Mouse (Mus musculus): Measurements from ENCODE around the gene Klhl35.
A peak's percentile ranks its signal among the peaks of the same experiment; 100 is the strongest.

Gene Klhl35

GRCm38 (mm10) chr7:99473638-99474407 is 8.0 kb downstream of the Klhl35 start:
- Histone ChIP-seq H3K4me1 (replicated peaks; ENCODE audit: low read depth, low read length) (peaks cover 77% of the 10 kb centered on the region), H3K36me3 (ENCODE audit: insufficient read depth, low read length) (peaks cover 70% of the 10 kb centered on the region), H3K27me3 (ENCODE audit: insufficient read depth, low read length) (peaks cover 27% of the 10 kb centered on the region), H3K4me3 (replicated peaks; ENCODE audit: low read length) (no peak overlapping the region), H3K9me3 (ENCODE audit: low read length) (no peaks in the 10 kb centered on the region)
- no peak for TF ChIP-seq NANOG (IDR thresholded peaks at IDR 0.05; ENCODE audit: borderline replicate concordance, low read length)
- TF ChIP-seq POU5F1 (IDR thresholded peaks at IDR 0.05; ENCODE audit: borderline replicate concordance, low read length), result no peak
- TF ChIP-seq CTCF (conservative IDR thresholded peaks at IDR 0.05; ENCODE audit: low read length), result no peak

GRCm38 (mm10) chr7:99474836-99475561 is 9.2 kb downstream of the Klhl35 start:
- Histone ChIP-seq H3K4me3 (replicated peaks; ENCODE audit: low read length) (no peak overlapping the region), H3K4me1 (replicated peaks; ENCODE audit: low read depth, low read length) (peaks cover 81% of the 10 kb centered on the region)
- TF ChIP-seq POU5F1 (IDR thresholded peaks at IDR 0.05; ENCODE audit: borderline replicate concordance, low read length) (no peak), CTCF (conservative IDR thresholded peaks at IDR 0.05; ENCODE audit: low read length) (no peak), NANOG (IDR thresholded peaks at IDR 0.05; ENCODE audit: borderline replicate concordance, low read length) (no peak)

GRCm38 (mm10) chr7:99475562-99475911 is 9.7 kb downstream of the Klhl35 start:
- H3K36me3 ChIP-seq (ENCODE audit: insufficient read depth, low read length), result peaks cover 82% of the 10 kb centered on the region
- H3K4me3 ChIP-seq (replicated peaks; ENCODE audit: low read length), result no peak overlapping the region
- TF ChIP-seq CTCF (conservative IDR thresholded peaks at IDR 0.05; ENCODE audit: low read length) (no peak), NANOG (IDR thresholded peaks at IDR 0.05; ENCODE audit: borderline replicate concordance, low read length) (no peak), POU5F1 (IDR thresholded peaks at IDR 0.05; ENCODE audit: borderline replicate concordance, low read length) (no peak)

More at GRCm38 (mm10) chr7:99474836-99475561, 9.2 kb downstream of the Klhl35 start:
- peaks cover 82% of the 10 kb centered on the region for H3K36me3 ChIP-seq (ENCODE audit: insufficient read depth, low read length)
- H3K9me3 ChIP-seq (ENCODE audit: low read length), result no peaks in the 10 kb centered on the region
- H3K27me3 ChIP-seq (ENCODE audit: insufficient read depth, low read length), result peaks cover 15% of the 10 kb centered on the region

GRCm38 (mm10) chr7:99476558-99477114 is 10.8 kb downstream of the Klhl35 start:
- TF ChIP-seq CTCF (conservative IDR thresholded peaks at IDR 0.05; ENCODE audit: low read length), result no peak
- TF ChIP-seq POU5F1 (IDR thresholded peaks at IDR 0.05; ENCODE audit: borderline replicate concordance, low read length), result no peak
- TF ChIP-seq NANOG (IDR thresholded peaks at IDR 0.05; ENCODE audit: borderline replicate concordance, low read length), result no peak
- Histone ChIP-seq H3K27me3 (ENCODE audit: insufficient read depth, low read length) (no peaks in the 10 kb centered on the region), H3K36me3 (ENCODE audit: insufficient read depth, low read length) (peaks cover 88% of the 10 kb centered on the region), H3K4me1 (replicated peaks; ENCODE audit: low read depth, low read length) (peaks cover 90% of the 10 kb centered on the region), H3K4me3 (replicated peaks; ENCODE audit: low read length) (no peak overlapping the region), H3K9me3 (ENCODE audit: low read length) (no peaks in the 10 kb centered on the region)

More at GRCm38 (mm10) chr7:99475562-99475911, 9.7 kb downstream of the Klhl35 start:
- no peaks in the 10 kb centered on the region for H3K9me3 ChIP-seq (ENCODE audit: low read length)
- peaks cover 9% of the 10 kb centered on the region for H3K27me3 ChIP-seq (ENCODE audit: insufficient read depth, low read length)
- H3K4me1 ChIP-seq (replicated peaks; ENCODE audit: low read depth, low read length), result peaks cover 83% of the 10 kb centered on the region

GRCm38 (mm10) chr7:99477235-99477634 is 11.4 kb downstream of the Klhl35 start:
- TF ChIP-seq CTCF (conservative IDR thresholded peaks at IDR 0.05; ENCODE audit: low read length), result no peak
- no peak for TF ChIP-seq POU5F1 (IDR thresholded peaks at IDR 0.05; ENCODE audit: borderline replicate concordance, low read length)
- no peak for TF ChIP-seq NANOG (IDR thresholded peaks at IDR 0.05; ENCODE audit: borderline replicate concordance, low read length)
- Histone ChIP-seq H3K9me3 (ENCODE audit: low read length) (no peaks in the 10 kb centered on the region), H3K4me3 (replicated peaks; ENCODE audit: low read length) (no peak overlapping the region), H3K4me1 (replicated peaks; ENCODE audit: low read depth, low read length) (peaks cover 88% of the 10 kb centered on the region), H3K27me3 (ENCODE audit: insufficient read depth, low read length) (no peaks in the 10 kb centered on the region), H3K36me3 (ENCODE audit: insufficient read depth, low read length) (peaks cover 94% of the 10 kb centered on the region)

- H3K9me3 ChIP-seq (ENCODE audit: low read length), result no peaks in the 10 kb centered on the region
- peak overlapping the region; percentile 94 for H3K4me3 ChIP-seq (replicated peaks; ENCODE audit: low read length)
- no peaks in the 10 kb centered on the region for H3K27me3 ChIP-seq (ENCODE audit: insufficient read depth, low read length)
- peaks cover 52% of the 10 kb centered on the region for H3K4me1 ChIP-seq (replicated peaks; ENCODE audit: low read depth, low read length)
- no peak for TF ChIP-seq NANOG (IDR thresholded peaks at IDR 0.05; ENCODE audit: borderline replicate concordance, low read length)
- TF ChIP-seq CTCF (conservative IDR thresholded peaks at IDR 0.05; ENCODE audit: low read length), result no peak
- TF ChIP-seq POU5F1 (IDR thresholded peaks at IDR 0.05; ENCODE audit: borderline replicate concordance, low read length), result no peak
- peaks cover 54% of the 10 kb centered on the region for H3K36me3 ChIP-seq (ENCODE audit: insufficient read depth, low read length)
Measured at GRCm38 (mm10) chr7:99482637-99483036, 16.8 kb downstream of the Klhl35 start.

GRCm38 (mm10) chr7:99483271-99483923 is 17.6 kb downstream of the Klhl35 start, which contains the start of gene Rps3:
Rps3 (minus strand) TSS chr7:99483738.
- Histone ChIP-seq H3K4me1 (replicated peaks; ENCODE audit: low read depth, low read length) (peaks cover 44% of the 10 kb centered on the region), H3K4me3 (replicated peaks; ENCODE audit: low read length) (peak within 1 kb of the TSS; percentile 94), H3K9me3 (ENCODE audit: low read length) (no peaks in the 10 kb centered on the region), H3K27me3 (ENCODE audit: insufficient read depth, low read length) (no peaks in the 10 kb centered on the region), H3K36me3 (ENCODE audit: insufficient read depth, low read length) (peaks cover 47% of the 10 kb centered on the region)
- TF ChIP-seq POU5F1 (IDR thresholded peaks at IDR 0.05; ENCODE audit: borderline replicate concordance, low read length) (no peak), CTCF (conservative IDR thresholded peaks at IDR 0.05; ENCODE audit: low read length) (no peak), NANOG (IDR thresholded peaks at IDR 0.05; ENCODE audit: borderline replicate concordance, low read length) (no peak)

- Histone ChIP-seq H3K36me3 (ENCODE audit: insufficient read depth, low read length) (peaks cover 42% of the 10 kb centered on the region), H3K4me1 (replicated peaks; ENCODE audit: low read depth, low read length) (peaks cover 39% of the 10 kb centered on the region), H3K4me3 (replicated peaks; ENCODE audit: low read length) (peak overlapping the region; percentile 94), H3K27me3 (ENCODE audit: insufficient read depth, low read length) (no peaks in the 10 kb centered on the region), H3K9me3 (ENCODE audit: low read length) (no peaks in the 10 kb centered on the region)
- TF ChIP-seq NANOG (IDR thresholded peaks at IDR 0.05; ENCODE audit: borderline replicate concordance, low read length), result no peak
- no peak for TF ChIP-seq CTCF (conservative IDR thresholded peaks at IDR 0.05; ENCODE audit: low read length)
- no peak for TF ChIP-seq POU5F1 (IDR thresholded peaks at IDR 0.05; ENCODE audit: borderline replicate concordance, low read length)
Measured at GRCm38 (mm10) chr7:99483924-99484319, 18.1 kb downstream of the Klhl35 start.

Data from E14TG2a.4 (cell line).